Mouse (Mus musculus) adrenal gland, adult 18-20 months (tissue): ENCODE data around the gene Aco2. TPM values are rescaled to one million over a fixed set of nuclear protein-coding genes. Genes with fewer than 3 reads are reported as not detected.
A peak's percentile ranks its signal among the peaks of the same experiment; 100 is the strongest.
"Not testable (repeated sequence)": the region's sequence is repeated elsewhere in the genome, so short reads cannot be mapped to it uniquely, and the experiment has no call there.

ENCODE experiments used
- DNase-seq, 2 experiments: peaks; one replicate each; pipeline ENCODE4 v3.0.0; 2021 to 2022; ENCODE audit warnings: low spot score in 2 of 2
- total RNA-seq, 2 experiments: library from RNA; stranded (reverse); gene quantifications; 1 replicate in 1 of 2; 2 replicates in 1 of 2; pipeline ENCODE4 v1.2.3; 2021

Gene Aco2
- total RNA-seq, 2 experiments from 2014 or later = 791 to 1,455 TPM

GRCm38 (mm10) chr15:81869985-81870384 lies 2.1 kb upstream of the Aco2 start:
- DNase-seq = no peak

GRCm38 (mm10) chr15:81871604-81872261 lies 376 bp upstream of the Aco2 start, which contains the start of gene Phf5a:
TSS of gene Phf5a (minus strand) at chr15:81871911.
- DNase-seq = peak; percentile 78 to 79

- DNase-seq = no peak
Observed at GRCm38 (mm10) chr15:81879531-81880401, 7.7 kb downstream of the Aco2 start.

DNA sequence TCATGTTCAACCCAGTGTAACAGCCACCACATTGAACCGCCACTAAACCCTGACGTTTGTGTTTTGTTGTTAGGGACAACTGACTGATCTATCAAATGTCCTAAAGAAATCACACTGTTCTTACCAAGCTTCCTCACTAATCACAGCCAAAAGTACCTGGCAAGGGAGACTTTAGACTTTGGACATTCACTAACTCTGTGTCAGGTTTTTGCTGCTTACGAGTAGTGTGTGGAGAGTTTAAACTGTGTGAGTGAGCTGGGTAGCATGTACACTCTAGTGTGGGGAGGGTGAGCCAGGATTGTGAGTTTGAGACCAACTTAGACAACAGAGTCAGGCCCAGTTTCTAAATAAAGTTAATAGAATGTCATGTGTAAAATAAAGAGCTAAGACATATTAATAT lies 10.2 kb downstream of the Aco2 start:
- no peak for DNase-seq

DNA sequence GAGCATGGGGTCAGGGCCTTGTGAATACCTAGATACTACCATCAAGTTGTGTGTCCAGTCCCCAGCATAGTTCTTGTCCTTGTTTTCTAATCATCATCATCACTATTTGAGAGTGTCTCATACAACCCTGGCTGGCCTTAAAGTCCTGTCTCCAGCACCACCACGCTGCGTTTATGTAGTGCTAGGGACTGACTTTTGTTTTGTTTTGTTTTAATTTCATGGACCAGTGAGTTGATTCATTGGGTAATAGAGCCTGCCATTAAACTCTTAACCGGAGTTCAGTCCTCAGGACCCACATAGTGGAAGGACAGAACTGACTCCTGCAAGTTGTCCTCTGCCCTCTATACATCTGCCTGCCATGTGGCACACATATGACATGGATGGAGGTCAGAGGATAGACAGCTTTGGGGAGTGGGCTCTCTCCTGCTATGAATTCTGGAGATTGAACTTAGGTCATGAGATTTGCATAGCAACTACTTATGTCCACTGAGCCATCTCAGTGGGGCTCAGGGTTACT lies 13.4 kb downstream of the Aco2 start:
- DNase-seq = no peak

DNA sequence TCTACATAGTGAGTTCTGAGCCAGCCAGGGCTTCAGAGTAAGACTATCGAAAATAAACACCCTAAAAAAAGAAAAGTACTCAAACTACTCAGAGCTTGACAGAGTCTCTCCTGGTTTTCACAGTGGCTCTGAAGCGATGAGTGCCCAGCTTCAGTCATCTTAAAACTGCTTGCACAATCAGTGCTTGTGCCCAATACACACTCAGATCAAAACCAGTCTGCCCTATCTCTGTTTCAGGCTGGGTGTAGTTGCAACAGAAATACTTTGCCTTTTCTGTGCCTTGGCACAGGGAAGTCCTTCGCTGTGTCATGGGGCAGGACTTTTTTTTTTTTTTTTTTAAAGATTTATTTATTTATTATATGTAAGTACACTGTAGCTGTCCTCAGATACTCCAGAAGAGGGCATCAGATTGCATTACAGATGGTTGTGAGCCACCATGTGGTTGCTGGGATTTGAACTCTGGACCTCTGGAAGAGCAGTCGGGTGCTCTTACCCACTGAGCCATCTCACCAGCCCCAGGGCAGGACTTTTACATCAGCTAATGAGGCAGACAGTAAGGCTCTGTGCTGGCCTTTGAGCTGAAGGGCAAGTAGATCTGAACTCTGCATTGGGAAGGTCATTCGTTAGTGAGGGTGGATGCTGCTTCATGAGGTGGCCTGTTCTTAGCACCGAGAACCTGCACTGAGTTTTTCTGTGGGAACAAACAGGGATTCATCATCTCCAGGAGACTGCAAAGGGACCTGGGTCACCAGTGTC lies 14.9 kb downstream of the Aco2 start:
- DNase-seq = no peak

GRCm38 (mm10) chr15:81889175-81889574 lies 17.1 kb downstream of the Aco2 start:
- no peak for DNase-seq

DNA sequence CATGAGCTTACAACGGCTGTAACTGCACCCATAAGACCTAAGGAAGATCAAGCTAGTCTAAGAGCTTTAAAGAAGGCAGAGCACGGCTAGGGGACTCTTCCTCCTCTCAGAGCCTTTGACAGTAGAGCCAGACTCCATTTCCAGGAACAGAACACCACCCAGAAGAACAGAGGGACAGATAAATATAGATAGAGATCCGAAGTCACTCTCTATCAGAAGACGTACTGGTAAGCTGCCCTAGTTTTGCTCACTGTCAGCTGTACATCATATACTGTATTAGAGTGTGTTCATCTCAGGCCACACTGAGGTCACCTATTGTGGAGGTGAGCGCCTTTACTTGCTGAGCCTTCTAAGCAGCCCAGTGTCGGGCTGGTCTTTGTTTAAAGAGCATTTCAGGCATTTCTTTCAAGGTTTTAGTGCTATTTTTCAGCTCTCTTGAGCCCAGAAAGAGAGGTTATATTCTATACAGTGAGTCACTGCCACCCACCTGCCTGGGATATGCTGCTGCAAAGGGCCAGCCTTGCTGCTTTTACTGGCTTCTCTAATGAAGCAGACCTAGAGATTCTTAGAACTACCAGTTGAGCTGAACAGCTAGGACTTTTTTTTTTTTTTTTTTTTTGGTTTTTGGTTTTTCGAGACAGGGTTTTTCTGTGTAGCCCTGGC lies 19.2 kb downstream of the Aco2 start:
- DNase-seq = no peak

DNA sequence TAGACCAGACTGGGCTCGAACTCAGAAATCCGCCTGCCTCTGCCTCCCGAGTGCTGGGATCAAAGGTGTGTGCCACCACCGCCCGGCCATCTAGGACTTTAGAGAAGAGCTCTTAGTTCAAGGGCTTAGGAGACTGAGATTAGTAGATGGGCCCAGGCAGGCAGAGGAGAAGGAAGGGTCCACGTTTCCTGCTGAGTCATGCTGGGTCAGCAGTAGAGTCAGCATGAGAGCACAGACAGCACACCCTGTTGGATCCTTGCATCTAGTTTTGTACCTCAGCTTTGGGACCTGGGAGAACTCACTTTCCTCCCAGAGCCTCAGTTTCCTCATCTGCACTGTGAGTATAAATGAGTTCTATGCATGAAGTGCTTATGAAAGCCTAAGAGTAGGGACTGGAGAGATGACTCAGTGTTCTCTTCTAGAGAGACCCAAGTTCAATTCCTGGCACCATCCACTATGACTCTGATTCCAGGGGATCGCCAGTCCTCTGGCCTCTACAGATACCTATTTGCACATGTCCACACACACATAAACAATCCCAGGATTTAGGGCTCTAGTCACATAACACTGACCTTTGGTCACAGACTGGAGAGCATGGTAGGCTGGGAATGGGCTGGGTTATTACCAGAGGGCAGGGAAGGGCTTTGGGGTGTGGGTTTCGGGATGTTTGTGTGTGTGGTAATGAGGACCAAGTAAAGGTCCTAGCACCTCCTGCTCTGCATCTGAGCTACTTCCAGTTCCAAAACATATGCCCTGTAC lies 19.9 kb downstream of the Aco2 start:
- DNase-seq = no peak

DNA sequence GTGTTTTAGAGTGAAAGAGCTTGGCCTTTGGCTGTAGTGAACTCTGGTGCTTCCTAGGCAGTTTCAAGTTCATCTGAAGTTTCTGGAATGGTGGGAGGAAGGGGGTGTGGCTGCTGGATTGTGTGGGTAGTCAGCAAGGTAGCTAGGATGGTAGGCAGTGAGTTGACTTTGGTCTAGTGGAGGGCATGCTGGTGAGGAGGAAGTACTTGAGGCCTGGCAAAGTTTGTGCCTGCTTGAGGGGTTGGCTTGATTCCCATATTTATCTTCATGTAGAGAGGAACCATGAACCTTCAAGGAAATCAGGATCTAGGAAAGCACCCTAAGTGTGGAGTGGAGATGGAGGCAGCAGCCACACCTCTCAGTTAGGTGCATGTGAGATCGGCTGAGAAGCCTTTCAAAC lies 21.9 kb downstream of the Aco2 start:
- DNase-seq = no peak

GRCm38 (mm10) chr15:81896407-81896806 lies 24.3 kb downstream of the Aco2 start:
- no peak for DNase-seq

DNA sequence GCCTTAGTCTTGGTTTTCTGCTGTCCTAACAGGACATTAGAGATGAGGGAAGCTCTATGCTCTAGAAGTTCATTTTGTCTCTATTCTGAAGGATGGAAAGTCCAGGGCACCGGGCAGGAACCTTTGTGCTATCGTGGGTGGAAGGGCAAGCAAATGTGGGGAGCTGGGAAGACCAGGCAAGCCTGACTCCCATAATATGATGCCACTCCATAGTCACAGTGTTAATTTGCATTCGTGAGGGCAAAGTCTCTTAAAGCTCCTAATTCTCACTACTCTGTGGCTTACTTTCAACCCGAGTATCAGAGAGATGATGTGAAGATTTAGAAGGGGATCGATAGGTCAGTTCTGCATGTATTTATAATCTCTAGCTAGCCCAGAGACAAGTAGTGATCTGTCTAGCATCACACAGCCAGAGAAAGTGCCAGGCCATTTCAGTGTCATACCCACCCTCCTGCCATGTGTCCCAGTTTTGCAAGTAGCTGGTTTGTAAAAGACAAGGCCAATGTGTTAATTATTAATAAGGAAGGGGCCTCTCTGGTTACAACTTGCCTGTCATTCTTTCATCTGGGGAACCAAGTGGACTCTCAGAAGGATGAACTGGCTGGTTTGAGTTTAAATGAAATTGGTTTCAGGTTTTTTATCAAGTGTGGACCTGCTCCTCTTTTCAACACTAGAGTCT lies 25.6 kb downstream of the Aco2 start:
- DNase-seq = no peak

DNA sequence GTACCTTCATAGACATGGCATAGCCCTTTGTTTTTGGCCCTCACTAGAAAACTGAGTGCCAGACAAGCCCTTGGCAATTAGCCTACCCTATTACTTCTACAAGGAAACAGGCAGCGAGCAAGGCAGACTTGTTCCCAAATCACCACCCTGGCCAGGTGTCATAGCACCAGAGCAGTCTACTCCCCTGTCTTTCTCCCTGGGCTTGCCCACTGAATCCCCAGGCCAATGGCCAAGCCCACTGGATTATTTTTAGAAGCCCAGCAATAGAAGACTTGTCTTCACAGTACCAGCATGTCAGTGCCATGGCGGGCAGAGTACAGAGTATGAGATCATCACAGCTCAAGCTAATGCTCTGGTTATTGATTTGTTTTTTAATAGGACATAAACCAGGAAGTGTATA lies 26.6 kb downstream of the Aco2 start:
- DNase-seq = no peak

GRCm38 (mm10) chr15:81904939-81905338 lies 32.8 kb downstream of the Aco2 start:
- peak; percentile 67 to 72 for DNase-seq

DNA sequence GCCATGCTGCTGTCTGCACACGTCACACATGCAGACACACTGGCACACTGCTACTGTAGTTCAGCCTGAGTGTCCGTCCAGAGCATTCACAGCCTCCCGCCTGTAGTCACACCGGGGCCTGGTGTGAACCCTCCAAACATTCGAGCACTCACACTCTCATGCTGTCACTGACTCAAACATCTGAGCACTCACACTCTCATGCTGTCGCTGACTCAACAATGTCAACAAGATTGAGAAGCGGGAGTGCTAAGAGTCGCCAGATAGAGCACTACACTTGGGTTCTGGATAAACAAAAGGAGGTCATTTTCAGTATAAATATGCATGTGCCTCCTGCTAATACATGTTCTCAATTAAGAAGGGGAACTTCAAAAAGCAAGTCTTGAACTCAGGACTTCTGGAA lies 35.8 kb downstream of the Aco2 start:
- no peak for DNase-seq

DNA sequence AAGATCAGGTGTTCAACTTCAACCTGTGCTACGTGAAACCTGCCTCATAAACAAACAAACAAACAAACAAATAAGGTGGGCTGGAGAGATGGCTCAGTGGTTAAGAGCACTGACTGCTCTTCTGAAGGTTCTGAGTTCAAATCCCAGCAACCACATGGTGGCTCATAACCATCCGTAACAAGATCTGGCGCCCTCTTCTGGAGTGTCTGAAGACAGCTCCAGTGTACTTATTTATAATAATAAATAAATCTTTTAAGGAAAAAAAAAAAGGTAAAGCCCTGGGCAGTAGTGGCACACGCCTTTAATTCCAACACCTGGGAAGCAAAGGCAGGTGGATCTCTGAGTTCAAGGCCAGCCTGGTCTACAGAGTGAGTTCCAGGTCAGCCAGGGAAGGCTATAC lies 36.7 kb downstream of the Aco2 start:
- not testable (repeated sequence) for DNase-seq

DNA sequence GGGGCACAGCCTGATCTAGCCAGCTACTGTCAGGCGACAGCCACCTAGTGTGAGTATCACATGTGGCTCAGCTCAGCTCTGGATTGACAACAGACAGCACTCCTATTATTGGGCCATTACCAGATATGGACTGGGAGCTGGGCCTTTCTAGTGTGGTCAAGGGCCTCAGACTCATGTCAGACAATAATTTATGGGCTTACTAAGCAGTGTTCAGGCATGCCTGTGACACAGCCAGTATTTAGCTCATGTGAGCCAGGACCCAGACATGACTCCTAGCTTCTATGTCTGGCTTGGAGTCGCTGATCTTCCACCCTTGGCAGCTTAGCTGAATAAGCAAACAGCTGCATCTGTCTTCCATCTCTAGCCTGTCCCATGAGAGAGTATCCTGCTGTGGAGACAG lies 40.4 kb downstream of the Aco2 start:
- DNase-seq = no peak

- no peak for DNase-seq
Observed at GRCm38 (mm10) chr15:81914668-81915067, 42.6 kb downstream of the Aco2 start.

DNA sequence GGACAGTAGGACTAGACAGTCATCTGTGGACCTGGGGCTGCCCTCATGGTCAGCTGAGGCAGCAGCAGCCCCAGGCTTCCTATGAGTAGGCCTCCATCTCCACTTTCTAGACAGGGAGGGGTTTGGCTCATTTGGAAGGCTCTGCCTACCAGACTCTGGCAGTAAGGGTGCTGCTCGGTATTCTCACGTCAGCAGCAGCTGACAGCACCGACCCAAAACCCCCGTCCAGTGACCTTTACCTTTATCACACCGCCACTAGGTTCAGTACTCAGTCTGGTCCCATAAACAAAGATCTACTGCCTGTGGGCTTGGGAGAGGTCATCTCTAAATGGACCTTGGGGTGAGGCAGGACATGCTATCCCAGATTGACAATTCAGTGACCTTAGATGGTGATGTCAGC lies 43.6 kb downstream of the Aco2 start:
- DNase-seq = no peak

GRCm38 (mm10) chr15:81917201-81917600 lies 45.1 kb downstream of the Aco2 start:
- no peak for DNase-seq
